Mouse (Mus musculus) MEL (cell line): ENCODE data around the gene Speg. TPM values are rescaled to one million over a fixed set of nuclear protein-coding genes. Genes with fewer than 3 reads are reported as not detected.

ENCODE experiments used
- DNase-seq: peaks from one replicate; pipeline ENCODE4 v3.0.0; 2011; ENCODE audit warnings: low read depth, low spot score
- H3K27ac ChIP-seq: 2 replicates; pipeline ENCODE4 v1.5.1; 2012; ENCODE audit warnings: low read depth, mild to moderate bottlenecking, control low read depth, low read length, moderate library complexity; ENCODE audit not compliant: control insufficient read depth
- H3K27me3 ChIP-seq, 2 experiments: fragments of 150-350 bp in 1 of 2; sonication (generic) in 1 of 2; 2 replicates each; pipeline ENCODE4 v1.6.1; 2012; ENCODE audit warnings: low read length in 2 of 2, mild to moderate bottlenecking in 2 of 2, improper control_type of control experiment in 1 of 2, moderate library complexity in 1 of 2; ENCODE audit not compliant: insufficient read depth in 2 of 2, control insufficient read depth in 1 of 2
- H3K36me3 ChIP-seq, 2 experiments: 2 replicates each; pipeline ENCODE4 v1.6.1; 2012 to 2014; ENCODE audit warnings: low read length in 2 of 2, improper control_type of control experiment in 1 of 2, inconsistent platforms in 1 of 2, mild to moderate bottlenecking in 1 of 2; ENCODE audit not compliant: insufficient read depth in 2 of 2, control insufficient read depth in 1 of 2
- H3K4me1 ChIP-seq, 2 experiments: fragments of 150-350 bp in 1 of 2; sonication (generic) in 1 of 2; 2 replicates each; pipeline ENCODE4 v1.6.1; 2012; ENCODE audit warnings: low read length in 2 of 2, improper control_type of control experiment in 1 of 2, mild to moderate bottlenecking in 1 of 2; ENCODE audit not compliant: insufficient read depth in 2 of 2, control insufficient read depth in 1 of 2
- H3K4me3 ChIP-seq, 2 experiments: fragments of 150-350 bp in 1 of 2; sonication (generic) in 1 of 2; 2 replicates each; pipeline ENCODE4 v1.5.1; 2012; ENCODE audit warnings: low read depth in 2 of 2, low read length in 2 of 2, mild to moderate bottlenecking in 2 of 2, moderate library complexity in 2 of 2, control low read depth in 1 of 2, improper control_type of control experiment in 1 of 2; ENCODE audit not compliant: control insufficient read depth in 1 of 2, insufficient read depth in 1 of 2
- H3K79me2 ChIP-seq: 2 replicates; pipeline ENCODE4 v1.6.1; 2012; ENCODE audit warnings: mild to moderate bottlenecking, low read length, moderate library complexity; ENCODE audit not compliant: control insufficient read depth, poor library complexity, insufficient read depth
- H3K9ac ChIP-seq: 2 replicates; pipeline ENCODE4 v1.6.1; 2012; ENCODE audit warnings: low read depth, mild to moderate bottlenecking, control low read depth, low read length, moderate library complexity; ENCODE audit not compliant: control insufficient read depth, poor library complexity, severe bottlenecking
- H3K9me3 ChIP-seq: fragments of 150-350 bp; sonication (generic); replicated peaks from 2 replicates; pipeline ENCODE4 v1.6.1; 2012; ENCODE audit warnings: mild to moderate bottlenecking, low read length, improper control_type of control experiment, moderate library complexity; ENCODE audit not compliant: insufficient read depth
- CHD1 ChIP-seq: IDR thresholded peaks from 2 replicates; pipeline ENCODE4 v1.6.1; 2012; ENCODE audit warnings: low read depth, mild to moderate bottlenecking, inconsistent platforms, low read length, improper control_type of control experiment
- E2F4 ChIP-seq: IDR thresholded peaks from 2 replicates; pipeline ENCODE4 v1.6.1; 2011; ENCODE audit warnings: low read depth, low read length, improper control_type of control experiment, borderline replicate concordance
- ELF1 ChIP-seq: IDR thresholded peaks from 2 replicates; pipeline ENCODE4 v1.6.1; 2014; ENCODE audit warnings: low read depth, mild to moderate bottlenecking, inconsistent platforms, low read length, improper control_type of control experiment, moderate library complexity
- EP300 ChIP-seq, 2 experiments: IDR thresholded peaks; 2 replicates each; pipeline ENCODE4 v1.6.1; 2011; ENCODE audit warnings: improper control_type of control experiment in 2 of 2, low read length in 2 of 2, low read depth in 1 of 2, mild to moderate bottlenecking in 1 of 2
- MAZ ChIP-seq: IDR thresholded peaks from 2 replicates; pipeline ENCODE4 v1.6.1; 2012; ENCODE audit warnings: low read depth, mild to moderate bottlenecking, inconsistent platforms, low read length, improper control_type of control experiment
- MYB ChIP-seq: IDR thresholded peaks from 2 replicates; pipeline ENCODE4 v1.6.1; 2011; ENCODE audit warnings: mild to moderate bottlenecking, low read depth, low read length, improper control_type of control experiment
- NELFE ChIP-seq: IDR thresholded peaks from 2 replicates; pipeline ENCODE4 v1.6.1; 2011; ENCODE audit warnings: low read depth, low read length, improper control_type of control experiment
- RAD21 ChIP-seq: IDR thresholded peaks from 2 replicates; pipeline ENCODE4 v1.6.1; 2011; ENCODE audit warnings: mild to moderate bottlenecking, low read depth, low read length, improper control_type of control experiment
- SIN3A ChIP-seq: IDR thresholded peaks from 2 replicates; pipeline ENCODE4 v1.6.1; 2012; ENCODE audit warnings: low read length, improper control_type of control experiment, inconsistent platforms
- TAL1 ChIP-seq: IDR thresholded peaks from 2 replicates; pipeline ENCODE4 v1.6.1; 2012; ENCODE audit warnings: mild to moderate bottlenecking, inconsistent platforms, low read length, moderate library complexity, mixed read lengths
- TBP ChIP-seq: IDR thresholded peaks from 2 replicates; pipeline ENCODE4 v1.8.0; 2011; ENCODE audit warnings: low read depth, low read length, improper control_type of control experiment
- TCF12 ChIP-seq: IDR thresholded peaks from 2 replicates; pipeline ENCODE4 v1.6.1; 2014; ENCODE audit warnings: low read depth, mild to moderate bottlenecking, inconsistent platforms, low read length, improper control_type of control experiment, moderate library complexity
- UBTF ChIP-seq: IDR thresholded peaks from 2 replicates; pipeline ENCODE4 v1.6.1; 2012; ENCODE audit warnings: low read depth, mild to moderate bottlenecking, inconsistent platforms, low read length, improper control_type of control experiment, moderate library complexity, borderline replicate concordance; ENCODE audit not compliant: insufficient read depth
- USF1 ChIP-seq: IDR thresholded peaks from 2 replicates; pipeline ENCODE4 v1.6.1; 2014; ENCODE audit warnings: low read depth, mild to moderate bottlenecking, inconsistent platforms, low read length, improper control_type of control experiment, moderate library complexity
- polyA plus RNA-seq, 2 experiments: library from polyadenylated mRNA; stranded (reverse) in 1 of 2; unstranded in 1 of 2; fragments of >175 nt in 1 of 2; fragments of >200 nt in 1 of 2; gene quantifications; 2 replicates each; pipeline versions ENCODE4 v1.2.1 to v1.2.4; 2012; ENCODE audit warnings: low replicate concordance in 2 of 2, low read depth in 1 of 2; ENCODE audit not compliant: insufficient read length in 2 of 2, insufficient read depth in 1 of 2, missing spikeins in 1 of 2
- total RNA-seq: library from RNA; depleted of rRNA; stranded (reverse); fragments of 300-350 nt; gene quantifications from 2 replicates; pipeline ENCODE4 v1.2.3, GENCODE M21; 2012

The Speg gene
- total and polyA plus RNA-seq, 3 experiments = 1.7 to 9.5 TPM; not detected in 1

DNA sequence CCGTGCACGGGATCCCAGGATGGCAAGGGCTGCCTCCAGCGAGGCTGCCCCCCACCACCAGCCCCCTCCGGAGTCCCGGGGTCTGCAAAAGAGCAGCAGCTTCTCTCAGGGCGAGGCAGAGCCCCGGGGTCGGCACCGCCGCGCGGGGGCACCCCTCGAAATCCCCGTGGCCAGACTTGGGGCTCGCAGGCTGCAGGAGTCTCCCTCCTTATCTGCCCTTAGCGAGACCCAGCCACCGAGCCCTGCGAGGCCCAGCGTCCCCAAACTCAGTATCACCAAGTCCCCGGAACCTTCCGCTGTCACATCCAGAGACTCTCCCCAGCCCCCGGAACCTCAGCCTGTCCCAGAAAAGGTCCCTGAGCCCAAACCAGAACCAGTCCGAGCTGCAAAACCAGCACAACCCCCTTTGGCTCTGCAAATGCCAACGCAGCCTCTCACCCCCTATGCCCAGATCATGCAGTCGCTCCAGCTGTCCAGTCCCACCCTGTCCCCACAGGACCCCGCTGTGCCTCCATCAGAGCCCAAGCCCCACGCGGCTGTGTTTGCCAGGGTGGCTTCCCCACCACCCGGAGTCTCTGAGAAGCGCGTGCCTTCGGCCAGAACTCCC lies 47.2 kb downstream of the Speg start:
- no peak for TF ChIP-seq RAD21

DNA sequence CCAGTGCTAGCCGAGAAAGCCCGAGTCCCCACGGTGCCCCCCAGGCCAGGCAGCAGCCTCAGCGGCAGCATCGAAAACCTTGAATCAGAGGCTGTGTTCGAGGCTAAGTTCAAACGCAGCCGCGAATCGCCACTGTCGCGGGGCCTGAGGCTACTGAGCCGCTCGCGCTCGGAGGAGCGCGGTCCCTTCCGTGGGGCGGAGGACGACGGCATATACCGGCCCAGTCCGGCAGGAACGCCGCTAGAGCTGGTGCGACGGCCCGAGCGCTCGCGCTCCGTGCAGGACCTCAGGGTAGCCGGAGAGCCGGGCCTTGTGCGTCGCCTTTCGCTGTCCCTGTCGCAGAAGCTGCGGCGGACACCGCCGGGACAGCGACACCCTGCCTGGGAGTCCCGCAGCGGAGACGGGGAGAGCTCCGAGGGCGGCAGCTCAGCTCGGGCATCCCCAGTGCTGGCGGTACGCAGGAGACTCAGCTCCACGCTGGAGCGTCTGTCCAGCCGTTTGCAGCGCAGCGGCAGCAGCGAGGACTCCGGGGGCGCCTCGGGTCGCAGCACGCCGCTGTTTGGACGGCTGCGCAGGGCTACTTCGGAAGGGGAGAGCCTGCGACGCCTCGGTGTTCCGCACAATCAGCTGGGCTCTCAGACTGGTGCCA lies 47.9 kb downstream of the Speg start:
- H3K9me3 ChIP-seq = no peaks in the 10 kb centered on the region
- no peak for DNase-seq
- H3K9ac ChIP-seq = no peak overlapping the region
- no peaks in the 10 kb centered on the region for H3K79me2 ChIP-seq
- TF ChIP-seq SIN3A (no peak), NELFE (no peak), MAZ (no peak), ELF1 (no peak), EP300 (IDR thresholded peaks at IDR 0.05; ENCODE audit: low read depth in 1 of 2, low read length in 2 of 2) (no peak), TAL1 (no peak), TBP (no peak), MYB (no peak), TCF12 (no peak), USF1 (no peak), CHD1 (no peak), UBTF (no peak), E2F4 (no peak)
- TF ChIP-seq, all 39 proteins: peak for 0
- H3K27me3 ChIP-seq = no peaks in the 10 kb centered on the region
- no peaks in the 10 kb centered on the region for H3K36me3 ChIP-seq
- no peak overlapping the region for H3K27ac ChIP-seq
- H3K4me1 ChIP-seq = 0 out of 4 replicates have a peak, but pooled peaks cover 0 to 2% of the 10 kb centered on the region in 2 experiments
- no peak overlapping the region for H3K4me3 ChIP-seq

More for the DNA sequence above, 47.2 kb downstream of the Speg start:
- H3K27ac ChIP-seq = no peak overlapping the region
- no peak overlapping the region for H3K4me3 ChIP-seq
- H3K4me1 ChIP-seq = 0 out of 4 replicates have a peak, but pooled peaks cover 0 to 2% of the 10 kb centered on the region in 2 experiments
- DNase-seq = no peak
- H3K9ac ChIP-seq = no peak overlapping the region
- H3K79me2 ChIP-seq = no peaks in the 10 kb centered on the region
- no peaks in the 10 kb centered on the region for H3K36me3 ChIP-seq
- no peaks in the 10 kb centered on the region for H3K9me3 ChIP-seq
- H3K27me3 ChIP-seq = no peaks in the 10 kb centered on the region
